In genomic region chrX:153528399-153528798, GRCm38 (mm10) we compare ENCODE assay signal across 9 mouse cellular contexts. TPM values are rescaled to one million over a fixed set of nuclear protein-coding genes. Genes with fewer than 3 reads are reported as not detected.
A peak's percentile ranks its signal among the peaks of the same experiment; 100 is the strongest.
DNase-seq lines count a peak whose midpoint lies in the region; ATAC-seq and TF ChIP-seq lines count a peak whose summit lies in the region.
"Had no signal": no experiment of that assay in that cellular context is flagged by ENCODE, and none has a peak within 500 bp of the region (broad histone marks: within the 10 kb centered on the region; RNA-seq: fewer than 3 reads in every experiment).

No protein-coding gene starts in this region.

- peak; percentile 58; the same call in 1 of the 2 replicates for ATAC-seq in midbrain, embryonic 15.5 days (replicated peaks)

- H3K9me3 ChIP-seq in midbrain, embryonic 15.5 days = no peaks in the 10 kb centered on the region

- peak; percentile 21 to 29 for DNase-seq in cerebellum, adult 2 months
- no peak for DNase-seq in cerebellum, adult 11 months
- DNase-seq in left cerebral cortex, adult 2 months (ENCODE audit: extremely low spot score in 1 of 2, low spot score in 2 of 2) = peak in 1 of 2 experiments; percentile 8
- no peak for DNase-seq in left cerebral cortex, postnatal 36 days (ENCODE audit: low spot score in 2 of 2)
- DNase-seq in cerebellum, postnatal 10 days = peak; percentile 38 to 51
- DNase-seq in right cerebral cortex, postnatal 4 days = no peak
- DNase-seq in left cerebral cortex, adult 18-20 months (ENCODE audit: low spot score in 2 of 2) = no peak

- intact Hi-C loops in left cerebral cortex, adult 2 months (cut with DNase I) = no loop called here
- intact Hi-C loops in left cerebral cortex, postnatal 36 days (cut with DNase I) = loop anchor here (5.0 kb wide), 1 partner anchor 141 kb away; no protein-coding TSS in a partner anchor

- no peaks in the 10 kb centered on the region for H3K4me1 ChIP-seq in cerebellum, adult 2 months (ENCODE audit: control insufficient read depth, insufficient read depth, low read length)
- H3K4me1 ChIP-seq in midbrain, embryonic 15.5 days = no peaks in the 10 kb centered on the region

- H3K4me3 ChIP-seq in cerebellum, adult 2 months (replicated peaks; ENCODE audit: insufficient read depth, low read depth, low read length) = no peak overlapping the region
- H3K4me3 ChIP-seq in left cerebral cortex, adult 2 months = no peak overlapping the region
- no peak overlapping the region for H3K4me3 ChIP-seq in midbrain, embryonic 15.5 days

- no peak overlapping the region for H3K9ac ChIP-seq in midbrain, embryonic 15.5 days

- H3K36me3 ChIP-seq in midbrain, embryonic 15.5 days (replicated peaks) = no peaks in the 10 kb centered on the region

- peak; percentile 44; the same call in 1 of the 2 replicates for TF ChIP-seq CTCF in cerebellum, adult 2 months (IDR thresholded peaks at IDR 0.05; ENCODE audit: borderline replicate concordance, insufficient read depth, low read depth, low read length)
- TF ChIP-seq CTCF in left cerebral cortex, adult 2 months (IDR thresholded peaks at IDR 0.05) = peak; percentile 36

- 6% methylated on average over 2 of the region's 2 CpGs for WGBS in cerebellum, adult 2 months
- WGBS in midbrain, embryonic 15.5 days = 24% methylated on average over 2 of the region's 2 CpGs

- no peaks in the 10 kb centered on the region for H3K27me3 ChIP-seq in cerebellum, adult 2 months (ENCODE audit: control insufficient read depth, insufficient read depth, low read length)
- no peaks in the 10 kb centered on the region for H3K27me3 ChIP-seq in midbrain, embryonic 15.5 days (replicated peaks)

- TF ChIP-seq POLR2A in cerebellum, adult 2 months (IDR thresholded peaks at IDR 0.05; ENCODE audit: borderline replicate concordance, insufficient read depth, low read length) = no peak

- no peak overlapping the region for H3K4me2 ChIP-seq in midbrain, embryonic 15.5 days

- H3K27ac ChIP-seq in cerebellum, adult 2 months (ENCODE audit: insufficient read depth, low read length) = no peak overlapping the region
- H3K27ac ChIP-seq in left cerebral cortex, adult 2 months = no peak overlapping the region
- no peak overlapping the region for H3K27ac ChIP-seq in midbrain, embryonic 15.5 days

RNA-seq across cellular contexts. Expression of gene Cypt3, which starts 30.0 kb away (rescaled TPM):
- polyA plus RNA-seq in cerebellum, adult 2 months (2012; rRNA removed) = not detected in 2 replicates
- not detected for total RNA-seq in left cerebral cortex, adult 2 months (2021)
- not detected for total RNA-seq in left cerebral cortex, postnatal 36 days (2021)
- polyA plus RNA-seq in midbrain, embryonic 15.5 days (2015; fragmentation: Nextera tagmentation; extraction: Ambion mirVana) = not detected in 2 replicates
- total RNA-seq in left cerebral cortex, adult 18-20 months (2021) = not detected
- polyA plus RNA-seq: limb, embryonic 14.5 days had no signal

RNA-seq across cellular contexts. Expression of gene Ubqln2, which starts 30.4 kb away (rescaled TPM):
- polyA plus RNA-seq in cerebellum, adult 2 months (2012; rRNA removed) = 116 and 129 TPM in 2 replicates
- total RNA-seq in left cerebral cortex, adult 2 months (2021) = 100 to 1,000 TPM; 211 to 223 TPM
- total RNA-seq in left cerebral cortex, postnatal 36 days (2021) = 100 to 1,000 TPM; 220 to 221 TPM
- 53.4 and 54.0 TPM in 2 replicates for polyA plus RNA-seq in midbrain, embryonic 15.5 days (2015; fragmentation: Nextera tagmentation; extraction: Ambion mirVana)
- total RNA-seq in left cerebral cortex, adult 18-20 months (2021) = 100 to 1,000 TPM; 225 to 229 TPM

Comparison
In these comparisons a context has a peak if more than half of its experiments do, and no peak if none do; other contexts are left out.
1. DNase-seq: peak in cerebellum, adult 2 months (2 of 2) and cerebellum, postnatal 10 days (2 of 2); none in cerebellum, adult 11 months (single experiment), left cerebral cortex, postnatal 36 days (0 of 2), right cerebral cortex, postnatal 4 days (single experiment) and left cerebral cortex, adult 18-20 months (0 of 2).